Mouse (Mus musculus): ENCODE data around the gene Aqp2. TPM values are rescaled to one million over a fixed set of nuclear protein-coding genes. Genes with fewer than 3 reads are reported as not detected.

Aqp2 gene
- total RNA-seq, 2 experiments from 2014 or later: not detected

- no peak for DNase-seq
These were observed 41.0 kb downstream of the Aqp2 start for GRCm38 (mm10) chr15:99619821-99620220.

DNA sequence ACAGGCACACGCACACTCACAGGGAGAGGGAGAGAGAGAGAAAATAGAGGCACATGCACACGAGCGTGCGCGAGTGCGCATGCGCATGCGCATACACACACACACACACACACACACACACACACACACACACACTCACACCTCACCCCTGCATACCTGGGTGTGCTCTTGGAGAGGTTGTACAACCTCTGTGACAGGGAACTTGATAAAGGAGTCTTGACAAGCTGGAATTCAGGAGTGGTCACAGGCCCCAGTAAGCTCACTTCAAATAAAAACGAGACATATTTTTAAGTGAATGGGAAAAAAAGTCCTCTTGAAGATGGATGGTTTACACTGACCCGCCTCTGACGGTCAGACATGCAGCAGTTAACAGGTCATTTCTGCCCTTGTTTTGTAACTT, 43.2 kb downstream of the Aqp2 start:
- no peak for DNase-seq

DNA sequence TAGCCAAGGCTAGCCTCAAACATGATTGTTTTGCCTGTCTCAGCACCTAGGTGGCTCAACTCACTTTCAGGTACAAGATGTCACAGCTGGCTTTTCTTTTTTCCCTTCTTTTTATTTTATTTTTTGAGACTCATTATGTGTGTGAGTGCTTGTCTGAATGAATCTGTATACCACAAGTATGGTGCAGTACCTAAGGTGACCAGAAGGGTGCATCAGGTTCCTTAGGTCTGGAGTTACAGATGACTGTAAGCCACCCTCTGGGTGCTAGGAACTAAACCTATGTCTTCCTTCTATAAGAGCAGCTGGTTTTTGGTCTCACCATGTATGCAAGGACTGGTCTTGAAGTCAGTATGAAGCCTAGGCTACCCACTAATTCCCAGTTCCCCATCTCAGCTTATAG, 52.8 kb downstream of the Aqp2 start:
- DNase-seq: no peak

Other genes with a start within 250 kb of the Aqp2 start
- gene Fmnl3, start 208.6 kb upstream of the Aqp2 start, total RNA-seq (2021): 10 to 100 TPM; 13.4 to 14.8 TPM
- 100 to 1,000 TPM; 225 to 256 TPM for gene Tmbim6, start 186.2 kb upstream of the Aqp2 start, total RNA-seq (2021)
- 1 to 10 TPM; 2.5 to 3.8 TPM for gene Nckap5l, start 121.3 kb upstream of the Aqp2 start, total RNA-seq (2021)
- gene Bcdin3d, start 104.3 kb upstream of the Aqp2 start, total RNA-seq (2021): 1 to 10 TPM; 3.7 to 3.9 TPM
- gene Faim2, start 50.9 kb upstream of the Aqp2 start, total RNA-seq (2021): under 1 TPM; 0.22 to 0.28 TPM
- gene Aqp5, start 11.7 kb downstream of the Aqp2 start, total RNA-seq (2021): 1 to 10 TPM in 1 of 2 experiments, under 1 TPM in 1; 0.30 to 2.5 TPM
- gene Aqp6, start 22.3 kb downstream of the Aqp2 start, total RNA-seq (2021): under 1 TPM in 1 of 2 experiments, not detected in 1; 0.25 TPM
- gene Racgap1, start 72.6 kb downstream of the Aqp2 start, total RNA-seq (2021): 1 to 10 TPM in 1 of 2 experiments, under 1 TPM in 1; 0.82 to 1.6 TPM
- under 1 TPM in 1 of 2 experiments, not detected in 1; 0.49 TPM for gene Asic1, start 91.3 kb downstream of the Aqp2 start, total RNA-seq (2021)
- 10 to 100 TPM; 18.6 to 19.0 TPM for gene Smarcd1, start 123.1 kb downstream of the Aqp2 start, total RNA-seq (2021)
- gene Gm17349, start 126.4 kb downstream of the Aqp2 start, total RNA-seq (2021): 1 to 10 TPM; 2.4 to 4.3 TPM
- 100 to 1,000 TPM in 1 of 2 experiments, 10 to 100 TPM in 1; 53.9 to 160 TPM for gene Gpd1, start 138.5 kb downstream of the Aqp2 start, total RNA-seq (2021)
- 100 to 1,000 TPM; 238 to 271 TPM for gene Cox14, start 146.6 kb downstream of the Aqp2 start, total RNA-seq (2021)
- gene Cers5, start 193.8 kb downstream of the Aqp2 start, total RNA-seq (2021): 10 to 100 TPM; 16.6 to 19.9 TPM

All from heart, adult 18-20 months (tissue).